Mouse (Mus musculus) WW6 (cell line): ENCODE results near the gene Pdzd2.
A peak's percentile ranks its signal among the peaks of the same experiment; 100 is the strongest.

Experiments used
- DNase-seq: peaks from one replicate; pipeline ENCODE4 v3.0.0-alpha.2; 2013; ENCODE audit warnings: low read depth, low spot score

Gene Pdzd2

DNA sequence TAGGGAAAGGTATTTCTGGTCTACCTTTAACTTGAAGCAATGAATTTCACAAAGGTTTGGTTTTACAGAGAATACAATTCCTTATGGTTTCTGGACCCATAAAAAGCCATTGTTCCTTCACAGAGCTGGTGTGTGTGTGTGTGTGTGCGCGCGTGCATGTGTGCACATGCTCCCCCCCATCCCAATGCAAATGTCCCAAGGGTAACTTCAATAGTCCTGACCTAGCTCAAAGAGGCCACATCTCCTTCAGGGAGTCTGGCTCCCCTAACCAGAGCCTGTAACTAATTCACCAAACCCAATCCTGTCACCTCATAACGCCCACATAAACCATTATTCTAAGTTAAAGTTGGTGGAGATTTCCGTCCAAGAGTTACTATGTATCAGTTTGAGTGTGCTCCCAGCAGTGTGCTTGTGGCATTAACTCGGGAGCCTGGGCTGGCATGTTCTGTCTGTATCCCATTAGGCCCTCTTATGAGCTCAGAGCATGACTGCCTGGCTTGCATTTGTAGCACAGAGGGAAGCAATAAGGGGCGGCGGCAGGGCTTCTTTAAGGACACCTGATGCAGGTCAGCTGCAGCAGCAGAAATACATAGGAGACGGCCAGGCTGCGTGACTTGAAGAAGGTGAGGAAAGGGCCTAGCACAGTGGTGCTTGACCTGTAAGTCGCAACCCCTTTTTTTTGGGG is 200.0 kb downstream of the Pdzd2 start:
- no peak for DNase-seq

DNA sequence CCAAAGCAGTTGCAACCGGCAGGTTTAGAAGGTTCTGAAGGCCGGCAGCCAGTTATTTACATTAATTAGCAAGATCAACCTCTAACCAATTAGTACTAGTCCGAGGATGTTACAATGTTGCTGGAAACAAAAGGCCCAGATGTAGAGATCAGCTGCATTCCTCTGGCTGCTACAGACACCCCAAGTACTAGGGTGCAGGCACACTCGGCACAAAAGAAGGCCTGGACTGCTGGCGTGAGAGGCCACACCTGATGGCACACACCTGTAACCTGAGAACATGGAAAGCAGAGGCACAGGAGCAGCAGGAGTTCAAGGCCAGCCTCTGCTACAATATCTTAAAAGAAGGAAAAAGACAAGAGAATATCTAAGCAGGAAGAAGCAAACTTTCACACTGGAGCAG is 206.5 kb downstream of the Pdzd2 start:
- no peak for DNase-seq

DNA sequence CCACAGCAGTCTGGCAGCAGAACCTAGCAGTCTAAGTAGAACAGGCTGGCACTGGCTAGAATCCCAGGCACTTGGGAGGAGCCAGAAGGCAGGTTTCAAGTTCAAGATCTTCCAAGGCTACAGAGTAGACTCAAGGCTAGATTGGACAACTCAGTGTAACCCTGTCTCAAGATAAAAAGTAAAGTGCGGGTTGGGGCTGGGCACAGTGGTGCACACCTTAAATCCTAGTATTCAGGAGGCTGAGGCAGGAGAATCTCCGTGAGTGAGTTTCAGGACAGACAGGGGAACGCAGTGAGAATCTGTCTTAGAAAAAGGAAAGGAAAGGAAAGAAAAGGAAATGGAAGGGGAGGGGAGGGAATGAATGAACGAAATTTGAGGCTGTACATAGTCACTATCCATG is 207.2 kb downstream of the Pdzd2 start:
- no peak for DNase-seq

DNA sequence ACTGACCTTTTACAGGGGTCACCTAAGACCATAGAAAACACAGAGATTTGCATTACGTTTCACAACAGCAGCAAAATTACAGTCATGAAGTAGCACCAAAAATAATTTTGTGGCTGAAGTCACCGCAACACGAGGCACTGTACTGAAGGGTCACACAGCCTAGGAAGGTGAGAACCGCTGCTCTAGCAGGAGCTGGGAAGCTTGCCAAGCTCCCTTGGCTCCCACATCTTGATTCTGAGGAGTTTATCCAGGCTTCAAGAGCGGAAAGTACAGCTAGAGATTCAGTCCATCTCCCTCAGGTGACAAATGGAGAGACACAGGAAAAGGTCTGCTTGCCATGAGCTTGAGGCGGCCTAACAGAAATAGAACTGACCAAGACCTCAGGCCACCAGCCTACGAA is 216.9 kb downstream of the Pdzd2 start:
- DNase-seq = no peak

DNA sequence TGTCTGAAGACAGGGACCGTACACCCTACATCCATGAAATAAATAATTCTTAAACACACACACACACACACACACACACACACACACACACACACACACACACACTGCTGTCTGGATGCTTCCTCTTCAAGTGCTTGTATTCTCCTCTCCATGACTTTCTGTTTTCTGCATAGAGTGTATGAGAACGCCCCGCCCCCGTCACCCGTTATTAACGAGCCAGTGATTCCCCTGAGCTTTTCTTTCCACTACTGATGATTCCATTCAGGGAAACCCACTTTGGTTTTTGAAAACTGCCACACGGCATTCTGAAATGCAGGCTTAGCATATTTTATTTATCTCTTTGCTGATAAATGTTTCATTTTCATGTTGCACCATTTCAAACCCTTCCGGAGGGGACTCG is 219.4 kb downstream of the Pdzd2 start:
- no peak for DNase-seq

DNA sequence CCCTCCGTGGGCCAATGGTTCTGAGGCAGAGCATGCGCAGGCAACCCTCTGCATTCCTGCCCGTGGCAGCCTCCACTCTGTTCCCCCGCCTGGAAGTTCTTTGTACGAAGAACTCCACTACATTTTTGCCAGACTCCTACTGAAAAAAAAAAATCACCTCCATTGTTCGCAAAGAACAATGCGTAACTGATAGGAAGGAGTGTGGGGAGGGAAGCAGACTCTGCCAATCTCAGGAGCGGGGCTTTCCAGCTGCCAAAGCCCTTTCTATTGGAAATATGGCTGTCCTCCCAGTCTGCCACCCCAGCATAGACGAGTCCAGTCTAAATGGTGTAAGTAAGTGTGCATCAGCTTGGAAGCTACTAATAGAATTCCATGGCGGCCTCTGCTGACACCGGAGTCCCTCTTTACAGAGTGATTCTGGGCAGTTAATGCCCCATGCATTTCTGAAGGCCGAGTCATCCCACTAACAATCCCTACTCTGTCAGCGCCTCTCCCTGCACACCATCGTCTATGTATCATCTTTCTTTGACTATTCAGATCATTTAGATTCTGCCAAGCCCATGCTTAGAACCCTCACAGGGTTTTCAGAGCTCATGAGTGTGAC is 221.3 kb downstream of the Pdzd2 start:
- DNase-seq = no peak

DNA sequence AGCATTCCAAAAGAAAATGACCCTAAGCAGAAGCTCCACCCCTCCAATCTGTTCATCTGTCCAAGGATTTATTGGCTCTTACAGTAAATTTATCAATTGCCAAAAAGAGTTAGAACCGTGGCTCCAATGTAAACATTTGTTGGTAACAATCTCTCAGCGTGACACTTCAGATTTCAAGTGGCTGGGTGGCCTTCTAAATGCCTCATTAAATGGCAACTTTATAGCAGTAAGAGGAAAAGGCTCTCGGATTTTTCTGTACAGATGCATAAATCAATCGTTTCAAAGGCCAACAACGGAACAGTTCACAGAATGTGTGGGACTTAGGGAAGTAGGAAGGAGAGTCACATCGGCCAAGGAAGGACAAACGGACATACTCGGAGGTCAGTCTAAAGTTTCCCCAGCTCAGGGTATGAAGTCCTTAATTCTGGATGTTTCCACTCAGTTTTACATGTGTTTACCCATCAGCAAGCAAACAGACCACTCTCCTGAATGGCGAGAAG is 222.4 kb downstream of the Pdzd2 start:
- DNase-seq = no peak

DNA sequence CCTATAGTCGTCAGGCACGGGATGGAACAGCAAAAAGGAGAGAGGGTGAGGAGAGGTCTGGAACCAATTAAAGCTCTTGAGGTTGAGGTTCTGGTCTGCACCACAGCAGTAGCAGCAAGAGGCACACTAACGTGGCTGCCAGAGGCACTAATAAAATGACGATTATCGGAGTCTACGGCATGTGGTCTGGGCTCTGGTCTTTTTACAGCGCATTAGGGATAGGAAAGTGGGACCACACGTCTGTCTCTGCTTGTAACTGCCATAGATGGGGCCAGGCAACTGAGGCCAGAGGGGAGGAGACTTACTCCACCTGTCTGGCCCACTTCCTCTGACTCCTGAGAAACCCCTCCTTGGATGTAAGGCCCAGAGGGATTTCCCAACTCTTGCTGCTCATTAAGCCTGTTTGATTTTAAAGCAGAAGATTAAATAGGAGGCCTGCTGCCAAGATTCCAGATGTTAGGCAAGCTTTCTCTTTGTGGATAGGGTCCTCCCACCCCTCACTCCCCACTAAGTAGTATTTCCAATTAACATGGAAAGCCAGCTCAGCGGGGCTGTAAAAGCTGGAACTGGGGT is 224.4 kb downstream of the Pdzd2 start:
- no peak for DNase-seq

DNA sequence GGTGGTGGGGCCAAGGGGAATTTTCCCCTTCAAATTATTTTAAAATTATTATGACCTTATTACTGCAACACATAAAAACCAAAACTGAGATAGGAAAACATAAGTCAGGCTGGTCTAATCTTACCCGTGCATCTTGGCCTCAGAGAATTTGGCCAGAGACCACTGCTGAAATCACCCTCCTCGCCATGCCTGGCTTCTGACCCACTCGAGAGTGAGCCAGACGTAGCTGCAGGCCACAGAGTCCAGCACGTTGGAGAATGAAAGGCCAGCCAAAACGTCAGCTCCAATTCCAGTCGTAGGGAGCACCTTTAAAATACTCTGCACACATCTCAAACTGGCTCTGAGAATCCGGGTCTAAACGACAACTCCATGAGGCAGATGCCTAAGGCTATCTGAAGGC is 226.2 kb downstream of the Pdzd2 start:
- no peak for DNase-seq

DNA sequence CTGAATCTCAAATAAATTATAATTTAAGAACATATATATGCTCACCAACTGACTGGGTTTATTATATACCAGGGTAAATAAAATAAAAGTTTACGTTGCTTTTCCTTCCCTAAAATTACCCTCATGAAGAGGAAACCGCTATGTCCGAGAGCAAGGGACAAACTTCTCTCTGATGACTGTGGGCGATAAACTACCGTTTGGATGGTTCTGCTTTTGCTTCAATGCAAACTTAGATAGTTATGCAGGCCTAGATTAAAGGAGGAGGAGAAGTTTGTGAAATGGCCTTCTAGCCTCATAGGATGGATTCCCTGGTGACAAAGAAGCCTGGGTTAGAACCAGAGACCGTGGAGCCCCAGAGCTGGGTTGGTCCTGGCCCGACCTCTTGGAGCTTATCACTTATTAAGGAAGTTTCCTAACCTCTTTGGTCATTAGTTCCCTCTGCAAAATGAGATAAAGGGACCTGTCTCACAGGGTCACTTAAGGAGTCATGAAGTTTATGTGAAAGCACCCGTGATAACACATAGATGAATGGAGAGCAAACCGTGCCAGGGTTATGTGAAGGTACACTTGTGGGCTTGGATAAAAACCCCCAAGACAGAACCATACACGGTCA is 230.9 kb downstream of the Pdzd2 start:
- no peak for DNase-seq

DNA sequence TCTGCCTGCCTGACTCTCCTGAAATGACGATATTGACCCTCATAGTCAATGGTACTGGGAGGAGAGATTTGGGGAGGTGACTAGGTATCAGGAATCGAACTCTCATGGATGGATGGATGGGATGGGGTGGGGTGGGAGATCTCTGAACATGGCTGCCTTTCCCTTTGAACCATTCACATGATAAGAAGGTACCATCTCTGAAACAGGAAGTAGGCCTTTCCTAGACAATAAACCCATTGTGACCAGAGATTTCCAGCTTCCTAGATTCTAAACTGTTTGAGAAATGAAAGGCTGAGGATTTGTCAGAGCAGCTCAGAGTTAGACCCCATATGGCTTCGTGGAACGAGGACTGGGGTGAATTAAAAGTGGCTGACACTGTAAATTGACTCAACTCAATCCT is 232.2 kb downstream of the Pdzd2 start:
- no peak for DNase-seq

DNA sequence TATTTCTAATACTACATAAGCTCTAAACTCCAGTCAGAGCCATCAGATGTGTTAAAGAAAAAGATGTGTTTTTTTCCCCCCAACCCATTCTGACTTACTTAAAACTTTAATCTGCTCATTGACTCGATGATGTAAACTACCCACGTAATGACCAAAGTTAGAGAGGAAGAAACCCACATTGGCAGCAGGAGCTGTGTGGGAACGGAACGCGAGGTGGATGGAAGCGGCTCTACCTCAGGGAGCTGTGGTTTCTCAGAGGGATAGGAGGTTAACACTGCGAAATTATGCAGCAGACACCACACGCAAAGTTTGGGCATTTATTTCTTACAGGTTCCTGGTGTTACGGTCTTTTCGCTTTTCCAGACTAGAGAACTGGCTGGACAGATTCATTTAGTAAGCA is 233.2 kb downstream of the Pdzd2 start:
- no peak for DNase-seq

DNA sequence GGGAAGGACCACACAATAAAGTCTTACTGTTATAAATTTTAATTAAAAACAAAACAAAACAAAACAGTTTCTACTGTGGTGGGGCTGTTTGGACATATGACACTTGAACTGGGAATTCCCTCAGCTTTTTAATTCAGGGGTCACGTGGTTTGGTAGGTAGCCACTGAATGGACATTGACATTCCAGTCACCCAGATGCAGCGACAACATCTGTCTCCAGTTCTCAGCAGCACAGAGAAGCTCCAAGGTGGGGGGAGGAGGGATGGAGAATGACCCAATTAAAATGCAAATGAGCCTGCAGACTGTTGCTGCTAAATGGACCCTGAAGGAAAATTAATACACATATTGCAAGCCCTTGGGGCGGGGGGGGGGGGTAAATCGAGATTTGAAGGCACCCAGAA is 233.6 kb downstream of the Pdzd2 start:
- DNase-seq = no peak

DNA sequence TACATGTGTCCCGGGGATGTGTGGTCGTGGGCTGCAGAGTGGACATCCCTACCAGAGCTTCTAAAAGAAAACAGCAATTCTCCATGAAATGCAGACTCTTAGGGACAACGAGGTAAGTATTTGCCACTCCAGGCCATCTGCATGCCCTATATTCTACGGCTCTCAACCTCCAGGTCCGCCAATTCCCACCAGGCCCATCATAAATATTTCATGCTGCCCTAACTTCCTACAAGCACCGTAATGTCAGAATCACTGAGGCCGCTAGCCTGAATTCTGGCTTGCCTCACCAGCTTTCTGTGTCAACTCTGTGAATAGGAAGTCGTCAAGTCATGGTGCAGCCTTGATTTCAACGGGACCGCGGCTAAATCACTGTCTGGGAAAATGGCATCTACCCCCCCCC is 234.2 kb downstream of the Pdzd2 start:
- no peak for DNase-seq

DNA sequence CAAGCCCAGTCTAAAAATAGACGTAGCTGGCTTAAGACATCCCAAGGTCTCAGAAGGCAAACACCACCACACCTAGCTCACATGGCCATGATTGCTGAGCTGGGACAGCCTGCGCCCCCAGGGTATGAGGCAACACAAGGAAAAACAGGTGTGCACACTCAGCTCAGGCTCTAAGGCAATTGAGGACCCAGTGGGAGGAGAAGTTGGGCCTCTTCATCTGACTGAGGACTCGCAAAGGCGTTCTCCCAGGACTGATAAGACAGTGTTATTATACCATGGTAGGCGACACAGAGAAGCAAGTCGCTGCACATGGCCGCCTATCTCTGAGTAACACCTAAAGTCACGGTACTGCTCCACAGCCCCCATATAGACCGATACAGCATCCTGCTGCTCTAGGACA is 235.8 kb downstream of the Pdzd2 start:
- peak; percentile 18 for DNase-seq

DNA sequence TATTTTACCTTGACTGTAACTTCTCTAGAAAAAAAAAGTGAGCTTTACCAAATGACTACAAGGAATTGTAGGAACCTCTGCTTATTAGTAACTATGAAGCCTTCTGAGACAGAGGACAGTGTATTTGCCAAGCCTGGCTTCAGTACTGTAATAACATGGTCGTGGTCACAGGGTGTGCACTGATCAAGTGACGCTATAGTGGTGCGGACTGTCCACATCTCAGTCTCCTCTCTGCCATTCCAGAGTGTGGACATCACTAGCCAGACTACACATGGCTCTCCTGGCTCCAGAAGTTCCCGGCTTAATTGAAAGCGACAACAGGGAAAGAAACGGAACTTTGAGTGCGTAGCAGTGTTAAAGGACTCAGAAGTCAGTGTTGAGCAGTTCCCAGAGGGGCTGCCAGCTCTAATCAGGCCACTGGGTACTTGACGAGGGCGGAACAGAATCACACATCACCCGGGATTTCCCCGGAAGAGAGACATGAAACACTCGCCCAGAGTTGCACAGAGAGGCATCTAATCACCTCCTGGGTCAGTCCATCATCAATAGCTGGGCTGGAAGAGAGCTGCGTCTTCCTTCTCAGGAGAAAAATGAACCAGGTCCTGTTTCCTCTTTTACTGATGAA is 237.7 kb downstream of the Pdzd2 start:
- no peak for DNase-seq

DNA sequence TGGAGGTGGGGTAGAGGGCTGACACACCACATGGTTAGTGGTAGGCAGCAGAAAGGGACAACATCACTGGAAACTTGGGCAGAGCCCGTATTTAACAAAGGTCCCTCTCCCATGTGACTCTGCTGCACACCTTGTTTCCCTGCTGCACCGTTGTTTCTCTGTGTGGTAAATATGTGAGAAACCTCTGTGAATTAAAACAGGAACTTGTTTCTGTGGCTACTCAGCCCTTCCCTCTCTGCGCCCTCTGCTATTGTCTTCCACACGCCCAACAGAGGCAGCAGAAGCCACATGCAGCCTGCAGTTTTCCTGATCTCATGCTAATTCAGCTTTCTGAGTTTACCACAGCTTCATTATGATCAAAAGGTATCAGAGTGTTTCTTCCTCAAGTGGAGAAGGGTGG is 239.1 kb downstream of the Pdzd2 start:
- DNase-seq = no peak

DNA sequence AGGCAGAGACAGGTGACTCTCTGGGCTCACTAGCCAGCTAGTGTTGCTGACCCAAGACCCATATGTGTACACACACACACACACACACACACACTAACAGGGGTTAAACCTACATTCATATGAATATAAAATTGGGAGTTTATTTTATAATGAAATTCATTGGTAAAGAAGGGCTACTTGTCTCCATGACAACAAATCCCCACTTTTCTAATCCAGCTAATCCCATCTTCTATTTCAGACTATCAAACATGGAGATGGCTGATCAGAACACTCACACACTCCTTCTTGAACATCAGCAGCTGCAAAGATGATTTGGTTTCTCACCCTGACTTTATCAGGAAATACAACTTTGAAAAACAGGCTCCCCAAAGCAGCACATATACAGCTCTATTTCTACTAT is 245.6 kb downstream of the Pdzd2 start:
- no peak for DNase-seq

DNA sequence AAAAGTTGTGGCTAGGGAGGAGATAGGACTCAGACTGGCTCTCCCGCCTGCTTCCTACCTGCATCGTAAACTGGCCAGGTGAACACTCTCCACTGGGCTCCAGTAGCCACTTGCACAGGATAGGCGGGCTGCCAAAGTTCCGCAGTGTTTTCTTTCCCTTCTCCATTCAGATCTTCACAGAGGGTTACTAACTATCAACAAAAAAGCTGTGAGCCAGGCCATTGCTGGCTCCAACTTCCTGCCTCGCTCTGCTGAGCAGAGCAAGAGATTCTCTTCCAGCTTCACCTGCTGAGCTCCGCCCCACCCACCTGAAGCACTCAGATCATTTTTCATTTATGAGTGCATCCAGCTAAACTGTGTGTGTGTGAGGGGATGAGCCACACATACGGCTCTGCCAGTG is 246.5 kb downstream of the Pdzd2 start:
- no peak for DNase-seq

DNA sequence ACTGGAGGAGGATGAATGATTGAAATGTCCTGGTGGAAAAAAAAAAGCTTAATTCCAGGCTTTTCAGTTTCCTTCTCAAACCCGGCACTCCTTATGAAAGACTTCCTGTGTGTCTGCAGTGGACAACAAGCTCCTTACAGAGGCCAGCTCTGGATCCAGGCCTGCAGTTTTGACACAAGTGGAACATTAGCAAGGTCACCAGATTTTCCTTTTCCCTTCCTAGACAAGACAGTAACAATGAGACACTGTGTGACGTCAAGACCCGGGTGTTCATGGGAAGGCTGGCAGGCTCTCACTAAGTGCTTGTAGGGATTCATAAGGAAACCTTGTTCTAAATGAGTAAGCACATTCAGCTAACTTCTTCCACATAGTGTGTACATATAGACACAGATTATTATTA is 248.8 kb downstream of the Pdzd2 start:
- DNase-seq = no peak

DNA sequence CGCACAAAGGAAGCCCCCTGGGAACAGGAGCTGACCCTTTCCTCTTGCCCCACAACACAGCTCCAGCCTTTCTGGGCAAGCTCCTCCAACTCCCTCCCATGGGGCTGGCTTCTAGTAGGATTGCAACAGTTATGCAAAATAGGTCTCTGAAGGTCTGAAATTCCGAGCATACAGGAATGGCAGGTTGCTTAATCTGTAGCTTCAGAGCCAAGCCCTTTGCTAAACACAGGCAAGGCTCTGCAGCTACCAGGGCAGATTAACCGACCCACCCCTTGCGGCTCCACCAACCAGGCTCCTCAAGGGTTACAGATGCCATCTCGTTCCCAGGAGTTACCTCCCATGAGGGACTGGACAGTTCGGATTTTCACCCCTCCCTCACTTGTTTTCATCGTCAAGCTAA is 249.2 kb downstream of the Pdzd2 start:
- DNase-seq = no peak

DNA sequence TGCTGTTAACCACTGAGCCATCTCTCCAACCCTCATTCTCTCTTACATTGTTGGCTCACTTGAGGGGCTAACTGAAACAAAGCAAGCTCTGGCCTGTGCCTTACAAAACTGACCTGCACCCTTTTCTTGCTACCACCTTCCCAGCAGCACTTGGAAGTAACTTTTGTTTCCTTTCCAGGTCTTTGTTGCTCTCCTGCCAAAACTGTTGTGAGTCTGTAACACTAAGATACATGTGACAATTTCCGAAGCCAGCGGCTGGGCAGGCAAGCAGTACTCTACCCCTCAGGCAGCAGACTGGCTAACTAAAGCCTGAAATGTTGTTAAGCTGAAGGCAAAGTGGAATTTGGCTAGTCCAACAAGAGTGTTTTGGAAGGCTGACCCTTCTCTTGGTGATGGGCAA is 251.4 kb downstream of the Pdzd2 start:
- DNase-seq = no peak
